13 mouse cellular contexts compared by ENCODE assay signal in genomic region chr2:44554716-44555115, GRCm38 (mm10).
"Had no signal": no experiment of that assay in that cellular context is flagged by ENCODE, and none has a peak within 500 bp of the region (broad histone marks: within the 10 kb centered on the region; RNA-seq: fewer than 3 reads in every experiment).

No protein-coding gene starts in this region.

- DNase-seq: kidney, adult 9 months; kidney, postnatal 25 days; layer of hippocampus, adult 9-11 months; liver, embryonic 13.5 days; lung, postnatal 14 days; lung, postnatal 4 days; midbrain, embryonic 14.5 days; thymus, adult 18-20 months; thymus, postnatal 36 days had no signal

- H3K9ac ChIP-seq: liver, embryonic 13.5 days had no signal

- H3K9me3 ChIP-seq: liver, embryonic 13.5 days had no signal

- H3K27ac ChIP-seq: hindbrain, postnatal 0 days; layer of hippocampus, adult 2 months; liver, embryonic 13.5 days had no signal

- H3K4me2 ChIP-seq: liver, embryonic 13.5 days; midbrain, embryonic 11.5 days had no signal

- ATAC-seq: hindbrain, postnatal 0 days; inflammation-experienced regulatory T-cells, adult 6 months had no signal

- H3K36me3 ChIP-seq: liver, embryonic 13.5 days had no signal

- H3K4me3 ChIP-seq: layer of hippocampus, adult 2 months; liver, embryonic 13.5 days had no signal
